Mouse (Mus musculus): ENCODE data around the gene Ndufa9. TPM values are rescaled to one million over a fixed set of nuclear protein-coding genes. Genes with fewer than 3 reads are reported as not detected.
A peak's percentile ranks its signal among the peaks of the same experiment; 100 is the strongest.

Ndufa9 gene
- total and polyA plus RNA-seq, 3 experiments: 156 to 176 TPM; not detected in 1

- no peak overlapping the region for H3K4me3 ChIP-seq (ENCODE audit: control insufficient read depth in 1 of 2, insufficient read depth in 1 of 2, low read depth in 2 of 2, low read length in 2 of 2)
- H3K9me3 ChIP-seq (replicated peaks; ENCODE audit: insufficient read depth, low read length): no peaks in the 10 kb centered on the region
- no peaks in the 10 kb centered on the region for H3K79me2 ChIP-seq (ENCODE audit: control insufficient read depth, insufficient read depth, low read length, poor library complexity)
- no peaks in the 10 kb centered on the region for H3K36me3 ChIP-seq (ENCODE audit: control insufficient read depth in 1 of 2, insufficient read depth in 2 of 2, low read length in 2 of 2)
- no peaks in the 10 kb centered on the region for H3K27me3 ChIP-seq (ENCODE audit: control insufficient read depth in 1 of 2, insufficient read depth in 2 of 2, low read length in 2 of 2)
- H3K9ac ChIP-seq (ENCODE audit: control insufficient read depth, low read depth, low read length, poor library complexity, severe bottlenecking): no peak overlapping the region
- TF ChIP-seq NRF1 (IDR thresholded peaks at IDR 0.05; ENCODE audit: insufficient read depth, low read depth, low read length, poor library complexity, severe bottlenecking) (no peak), NELFE (IDR thresholded peaks at IDR 0.05; ENCODE audit: low read depth, low read length) (no peak), CHD2 (IDR thresholded peaks at IDR 0.05; ENCODE audit: low read length) (no peak), POLR2AphosphoS2 (IDR thresholded peaks at IDR 0.05; ENCODE audit: low read length) (no peak), MYB (IDR thresholded peaks at IDR 0.05; ENCODE audit: low read depth, low read length) (no peak)
- no peak overlapping the region for H3K27ac ChIP-seq (ENCODE audit: control insufficient read depth, low read depth, low read length)
- H3K4me1 ChIP-seq (ENCODE audit: control insufficient read depth in 1 of 2, insufficient read depth in 2 of 2, low read length in 2 of 2): no peaks in the 10 kb centered on the region
- DNase-seq (ENCODE audit: low read depth, low spot score): no peak
Observed at GRCm38 (mm10) chr6:126793689-126794088, 55.2 kb downstream of the Ndufa9 start.

- no peak for TF ChIP-seq ZKSCAN1 (IDR thresholded peaks at IDR 0.05; ENCODE audit: low read depth, low read length)
- no peak for TF ChIP-seq NRF1 (IDR thresholded peaks at IDR 0.05; ENCODE audit: insufficient read depth, low read depth, low read length, poor library complexity, severe bottlenecking)
- TF ChIP-seq MAFK (IDR thresholded peaks at IDR 0.05; ENCODE audit: borderline replicate concordance, low read depth, low read length): no peak
- no peak for TF ChIP-seq EP300 (IDR thresholded peaks at IDR 0.05; ENCODE audit: low read depth in 1 of 2, low read length in 2 of 2)
- Histone ChIP-seq H3K4me3 (ENCODE audit: control insufficient read depth in 1 of 2, insufficient read depth in 1 of 2, low read depth in 2 of 2, low read length in 2 of 2) (no peak overlapping the region), H3K9ac (ENCODE audit: control insufficient read depth, low read depth, low read length, poor library complexity, severe bottlenecking) (no peak overlapping the region), H3K36me3 (ENCODE audit: control insufficient read depth in 1 of 2, insufficient read depth in 2 of 2, low read length in 2 of 2) (no peaks in the 10 kb centered on the region), H3K4me1 (ENCODE audit: control insufficient read depth in 1 of 2, insufficient read depth in 2 of 2, low read length in 2 of 2) (no peaks in the 10 kb centered on the region), H3K9me3 (replicated peaks; ENCODE audit: insufficient read depth, low read length) (no peaks in the 10 kb centered on the region), H3K27me3 (ENCODE audit: control insufficient read depth in 1 of 2, insufficient read depth in 2 of 2, low read length in 2 of 2) (no peaks in the 10 kb centered on the region), H3K27ac (ENCODE audit: control insufficient read depth, low read depth, low read length) (no peak overlapping the region), H3K79me2 (ENCODE audit: control insufficient read depth, insufficient read depth, low read length, poor library complexity) (no peaks in the 10 kb centered on the region)
- DNase-seq (ENCODE audit: low read depth, low spot score): peak; percentile 7
Observed at GRCm38 (mm10) chr6:126791964-126792363, 57.0 kb downstream of the Ndufa9 start.

- H3K27me3 ChIP-seq (ENCODE audit: control insufficient read depth in 1 of 2, insufficient read depth in 2 of 2, low read length in 2 of 2): no peaks in the 10 kb centered on the region
- no peak for DNase-seq (ENCODE audit: low read depth, low spot score)
- no peak overlapping the region for H3K27ac ChIP-seq (ENCODE audit: control insufficient read depth, low read depth, low read length)
- H3K4me3 ChIP-seq (ENCODE audit: control insufficient read depth in 1 of 2, insufficient read depth in 1 of 2, low read depth in 2 of 2, low read length in 2 of 2): no peak overlapping the region
- no peaks in the 10 kb centered on the region for H3K9me3 ChIP-seq (replicated peaks; ENCODE audit: insufficient read depth, low read length)
- TF ChIP-seq MAFK (IDR thresholded peaks at IDR 0.05; ENCODE audit: borderline replicate concordance, low read depth, low read length) (no peak), ELF1 (IDR thresholded peaks at IDR 0.05; ENCODE audit: low read depth, low read length) (no peak), MYB (IDR thresholded peaks at IDR 0.05; ENCODE audit: low read depth, low read length) (no peak), NELFE (IDR thresholded peaks at IDR 0.05; ENCODE audit: low read depth, low read length) (no peak), EP300 (IDR thresholded peaks at IDR 0.05; ENCODE audit: low read depth in 1 of 2, low read length in 2 of 2) (no peak), GATA1 (IDR thresholded peaks at IDR 0.05; ENCODE audit: low read depth, low read length) (no peak), MXI1 (IDR thresholded peaks at IDR 0.05; ENCODE audit: low read depth, low read length) (no peak), RAD21 (IDR thresholded peaks at IDR 0.05; ENCODE audit: low read depth, low read length) (no peak), SMC3 (IDR thresholded peaks at IDR 0.05; ENCODE audit: low read depth, low read length) (no peak), CHD2 (IDR thresholded peaks at IDR 0.05; ENCODE audit: low read length) (no peak), USF2 (IDR thresholded peaks at IDR 0.05; ENCODE audit: borderline replicate concordance in 1 of 2, insufficient read depth in 1 of 2, low read depth in 1 of 2, low read length in 2 of 2) (no peak), POLR2A (IDR thresholded peaks at IDR 0.05; ENCODE audit: control insufficient read depth in 1 of 2, insufficient read depth in 1 of 2, low read depth in 1 of 2, low read length in 2 of 2, poor library complexity in 1 of 2) (no peak)
- no peak overlapping the region for H3K9ac ChIP-seq (ENCODE audit: control insufficient read depth, low read depth, low read length, poor library complexity, severe bottlenecking)
- no peaks in the 10 kb centered on the region for H3K4me1 ChIP-seq (ENCODE audit: control insufficient read depth in 1 of 2, insufficient read depth in 2 of 2, low read length in 2 of 2)
- no peaks in the 10 kb centered on the region for H3K79me2 ChIP-seq (ENCODE audit: control insufficient read depth, insufficient read depth, low read length, poor library complexity)
- H3K36me3 ChIP-seq (ENCODE audit: control insufficient read depth in 1 of 2, insufficient read depth in 2 of 2, low read length in 2 of 2): no peaks in the 10 kb centered on the region
Observed at GRCm38 (mm10) chr6:126791488-126791887, 57.4 kb downstream of the Ndufa9 start.

All from MEL (cell line).